9 mouse cellular contexts compared by ENCODE assay signal in the genomic region with DNA sequence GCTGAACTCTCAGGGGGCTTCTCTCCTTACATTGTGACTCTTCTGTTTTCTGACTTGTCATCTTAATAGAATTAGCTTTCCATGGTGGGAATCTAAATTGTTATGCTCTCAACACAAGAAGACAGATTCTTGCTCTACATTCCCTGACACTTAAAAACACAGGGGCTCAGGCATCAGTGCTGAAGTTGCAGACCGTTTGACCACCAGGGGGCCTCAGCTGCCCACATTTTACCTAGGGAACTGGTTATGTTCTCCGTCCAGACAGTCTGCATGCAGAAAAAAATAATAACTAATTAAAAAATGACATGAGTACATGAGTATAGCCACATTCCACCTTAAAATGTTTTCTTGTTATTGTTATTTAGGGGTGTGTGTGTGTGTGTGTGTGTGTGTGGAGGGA. TPM values are rescaled to one million over a fixed set of nuclear protein-coding genes. Genes with fewer than 3 reads are reported as not detected.
A peak's percentile ranks its signal among the peaks of the same experiment; 100 is the strongest.
DNase-seq lines count a peak whose midpoint lies in the region; ATAC-seq lines count a peak whose summit lies in the region.
"Had no signal": no experiment of that assay in that cellular context is flagged by ENCODE, and none has a peak within 500 bp of the region (broad histone marks: within the 10 kb centered on the region; RNA-seq: fewer than 3 reads in every experiment).

No protein-coding gene starts in this region.

- H3K4me3 ChIP-seq in heart, embryonic 12.5 days, result no peak overlapping the region
- H3K4me3 ChIP-seq: midbrain, embryonic 12.5 days had no signal

- no peak overlapping the region for H3K4me2 ChIP-seq in heart, embryonic 12.5 days
- H3K4me2 ChIP-seq: midbrain, embryonic 12.5 days had no signal

- no peaks in the 10 kb centered on the region for H3K4me1 ChIP-seq in heart, embryonic 12.5 days (replicated peaks)
- H3K4me1 ChIP-seq: midbrain, embryonic 12.5 days had no signal

- ATAC-seq in heart, embryonic 12.5 days (ENCODE audit: insufficient number of reproducible peaks, low FRiP score), result no peak

- peaks cover 87% of the 10 kb centered on the region for H3K36me3 ChIP-seq in heart, embryonic 12.5 days

- H3K27me3 ChIP-seq in heart, embryonic 12.5 days (replicated peaks), result no peaks in the 10 kb centered on the region
- H3K27me3 ChIP-seq: midbrain, embryonic 12.5 days had no signal

- no peak overlapping the region for H3K9ac ChIP-seq in heart, embryonic 12.5 days
- H3K9ac ChIP-seq: midbrain, embryonic 12.5 days had no signal

- no peaks in the 10 kb centered on the region for H3K9me3 ChIP-seq in heart, embryonic 12.5 days (replicated peaks)
- H3K9me3 ChIP-seq: midbrain, embryonic 12.5 days had no signal

- no peak overlapping the region for H3K27ac ChIP-seq in heart, embryonic 12.5 days (ENCODE audit: poor library complexity, severe bottlenecking)
- H3K27ac ChIP-seq: midbrain, embryonic 12.5 days had no signal

- intact Hi-C loops in gastrocnemius, postnatal 36 days (cut with DNase I), result loop anchor here (5.0 kb wide), 1 partner anchor 165 kb away; no protein-coding TSS in a partner anchor

- WGBS in heart, embryonic 12.5 days, result 26% methylated on average over 2 of the region's 2 CpGs

- DNase-seq in heart, adult 18-20 months, result peak; percentile 50 to 85
- DNase-seq in Muller cell, postnatal 12 days (ENCODE audit: inconsistent ontology term), result peak; percentile 63
- peak; percentile 42 for DNase-seq in cerebellum, adult 9-11 months
- DNase-seq in gastrocnemius, postnatal 36 days, result peak; percentile 44 to 73
- DNase-seq in left cerebral cortex, adult 11 months (ENCODE audit: low spot score), result peak; percentile 59
- DNase-seq in naive thymus-derived CD4-positive, alpha-beta T cell, adult 2 months (ENCODE audit: low read depth), result peak; percentile 74
- peak; percentile 13 to 15 for DNase-seq in thymus, adult 18-20 months

RNA-seq across cellular contexts. Expression of a gene that starts 12.7 kb away (rescaled TPM):
- total RNA-seq in heart, adult 18-20 months (2021), result under 1 TPM in 1 of 2 experiments, not detected in 1; 0.10 TPM
- polyA plus RNA-seq in heart, embryonic 12.5 days (2016; fragmentation: Nextera tagmentation; extraction: Ambion mirVana), result 0.22 and 0.46 TPM in 2 replicates
- total RNA-seq in gastrocnemius, postnatal 36 days (2021), result 1 to 10 TPM in 1 of 2 experiments, under 1 TPM in 1; 0.72 to 1.2 TPM

RNA-seq across cellular contexts. Expression of a gene that starts 13.3 kb away (rescaled TPM):
- total RNA-seq in heart, adult 18-20 months (2021), result 100 to 1,000 TPM in 1 of 2 experiments, 10 to 100 TPM in 1; 91.4 to 104 TPM
- 202 and 207 TPM in 2 replicates for polyA plus RNA-seq in heart, embryonic 12.5 days (2016; fragmentation: Nextera tagmentation; extraction: Ambion mirVana)
- total RNA-seq in gastrocnemius, postnatal 36 days (2021), result 10 to 100 TPM; 72.9 to 74.8 TPM

RNA-seq across cellular contexts. Expression of a gene that starts 55.2 kb away (rescaled TPM):
- total RNA-seq in heart, adult 18-20 months (2021), result not detected
- not detected in 2 replicates for polyA plus RNA-seq in heart, embryonic 12.5 days (2016; fragmentation: Nextera tagmentation; extraction: Ambion mirVana)
- not detected for total RNA-seq in gastrocnemius, postnatal 36 days (2021)

Comparison
In these comparisons a context has a peak if more than half of its experiments do, and no peak if none do; other contexts are left out.
1. DNase-seq: peak in every context shown above with its lines; median percentile 74 in naive thymus-derived CD4-positive, alpha-beta T cell, adult 2 months; 68 in heart, adult 18-20 months; 63 in Muller cell, postnatal 12 days; 59 in left cerebral cortex, adult 11 months; 58 in gastrocnemius, postnatal 36 days; 42 in cerebellum, adult 9-11 months; 14 in thymus, adult 18-20 months.